Mouse (Mus musculus) left cerebral cortex, postnatal 10 days (tissue): Measurements from ENCODE around the gene Ywhag. TPM values are rescaled to one million over a fixed set of nuclear protein-coding genes. Genes with fewer than 3 reads are reported as not detected.

Source experiments
- DNase-seq, 2 experiments: peaks; one replicate each; pipeline ENCODE4 v3.0.0; 2021 to 2022; ENCODE audit warnings: low spot score in 2 of 2, mixed read lengths in 1 of 2; ENCODE audit errors: extremely low spot score in 1 of 2
- intact Hi-C: fragments of 180-260 bp; cut with DNase I; formaldehyde crosslinking; loops from one replicate; pipeline ENCODE4 v1.15.1; 2025
- total RNA-seq, 2 experiments: library from RNA; stranded (reverse); gene quantifications; 2 replicates each; pipeline ENCODE4 v1.2.3; 2021

Gene Ywhag
- total RNA-seq, 2 experiments from 2014 or later = 1,621 to 1,667 TPM

- DNase-seq = peak in 1 of 2 experiments; percentile 61
- intact Hi-C loops = no loop called here
These were observed 66.5 kb downstream of the Ywhag start for GRCm38 (mm10) chr5:135867637-135868593.

- intact Hi-C loops = no loop called here
- no peak for DNase-seq
These were observed 67.8 kb downstream of the Ywhag start for GRCm38 (mm10) chr5:135866662-135867061.

Other genes with a start within 250 kb of the Ywhag start
- 10 to 100 TPM; 20.7 to 22.0 TPM for gene Tmem120a, start 190.2 kb downstream of the Ywhag start, total RNA-seq
- not detected for gene Styxl1, start 156.2 kb downstream of the Ywhag start, total RNA-seq
- 100 to 1,000 TPM; 476 to 478 TPM for gene Mdh2, start 156.1 kb downstream of the Ywhag start, total RNA-seq
- 10 to 100 TPM; 73.7 to 79.8 TPM for gene Srrm3, start 127.7 kb downstream of the Ywhag start, total RNA-seq
- gene Hspb1, start 46.7 kb downstream of the Ywhag start, total RNA-seq = 1 to 10 TPM; 4.3 to 4.6 TPM
- gene Ssc4d, start 39.9 kb upstream of the Ywhag start, total RNA-seq = 1 to 10 TPM; 1.7 to 4.0 TPM
- not detected for gene Zp3, start 45.5 kb upstream of the Ywhag start, total RNA-seq
- gene Dtx2, start 60.2 kb upstream of the Ywhag start, total RNA-seq = 1 to 10 TPM; 9.3 to 9.4 TPM
- not detected for gene Upk3b, start 103.9 kb upstream of the Ywhag start, total RNA-seq
- gene Upk3bl, start 119.9 kb upstream of the Ywhag start, total RNA-seq = not detected
- gene Rasa4, start 149.3 kb upstream of the Ywhag start, total RNA-seq = 1 to 10 TPM; 6.8 to 7.9 TPM
- 10 to 100 TPM; 82.2 to 91.6 TPM for gene Polr2j, start 182.0 kb upstream of the Ywhag start, total RNA-seq
- gene Lrwd1, start 201.5 kb upstream of the Ywhag start, total RNA-seq = 10 to 100 TPM; 11.7 to 13.2 TPM
- gene Alkbh4, start 201.5 kb upstream of the Ywhag start, total RNA-seq = 10 to 100 TPM in 1 of 2 experiments, 1 to 10 TPM in 1; 9.5 to 11.7 TPM
- gene Orai2, start 236.1 kb upstream of the Ywhag start, total RNA-seq = 10 to 100 TPM; 59.8 to 62.6 TPM